Mouse (Mus musculus) thymus, adult 2 months (tissue): Measurements from ENCODE around the gene Chchd5.

Source experiments
- CTCF ChIP-seq: fragments of 200-500 bp; IDR thresholded peaks from 2 replicates; pipeline ENCODE4 v1.5.1; 2012; ENCODE audit warnings: mild to moderate bottlenecking, control low read depth, low read length, moderate library complexity, borderline replicate concordance; ENCODE audit not compliant: control insufficient read depth, poor library complexity, insufficient read depth; ENCODE audit errors: extremely low read depth
- POLR2A ChIP-seq: fragments of 200-500 bp; IDR thresholded peaks from 2 replicates; pipeline ENCODE4 v1.6.1; 2012; ENCODE audit warnings: mild to moderate bottlenecking, low read length, control low read depth, moderate library complexity; ENCODE audit not compliant: control insufficient read depth, poor library complexity, insufficient read depth; ENCODE audit errors: extremely low read depth

DNA sequence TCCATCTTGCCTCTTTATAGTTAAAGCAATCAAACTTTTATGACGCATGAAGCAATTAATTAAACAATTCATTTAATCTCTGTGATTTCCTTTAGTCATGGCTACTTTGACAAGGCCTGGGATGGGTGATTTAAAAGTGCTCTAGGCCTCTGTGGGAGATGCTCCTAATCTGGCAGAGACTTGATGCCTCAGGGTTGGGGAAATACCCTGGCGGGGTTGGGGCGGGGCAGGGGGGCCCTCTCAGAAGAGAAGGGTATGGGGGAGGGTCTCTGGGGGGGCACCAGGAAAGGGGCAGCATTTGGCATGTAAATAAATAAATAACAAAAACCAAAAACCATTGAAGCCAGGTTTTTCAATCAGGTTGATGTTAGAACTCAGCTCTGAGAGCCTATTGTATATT, 48.2 kb downstream of the Chchd5 start:
- no peak for TF ChIP-seq CTCF
- no peak for TF ChIP-seq POLR2A
